Mouse (Mus musculus) CH12.LX (cell line): ENCODE measurements around the gene Sned1.

ENCODE experiments used
- POLR2A ChIP-seq: IDR thresholded peaks from 2 replicates; pipeline ENCODE4 v1.6.1; 2011; ENCODE audit warnings: low read depth, mild to moderate bottlenecking, improper control_type of control experiment, low read length
- TCF12 ChIP-seq: IDR thresholded peaks from 2 replicates; pipeline ENCODE4 v1.6.1; 2014; ENCODE audit warnings: low read depth, mild to moderate bottlenecking, inconsistent platforms, low read length, improper control_type of control experiment
- ZMIZ1 ChIP-seq: IDR thresholded peaks from 2 replicates; pipeline ENCODE4 v1.6.1; 2012; ENCODE audit warnings: low read depth, mild to moderate bottlenecking, inconsistent platforms, low read length, improper control_type of control experiment

DNA sequence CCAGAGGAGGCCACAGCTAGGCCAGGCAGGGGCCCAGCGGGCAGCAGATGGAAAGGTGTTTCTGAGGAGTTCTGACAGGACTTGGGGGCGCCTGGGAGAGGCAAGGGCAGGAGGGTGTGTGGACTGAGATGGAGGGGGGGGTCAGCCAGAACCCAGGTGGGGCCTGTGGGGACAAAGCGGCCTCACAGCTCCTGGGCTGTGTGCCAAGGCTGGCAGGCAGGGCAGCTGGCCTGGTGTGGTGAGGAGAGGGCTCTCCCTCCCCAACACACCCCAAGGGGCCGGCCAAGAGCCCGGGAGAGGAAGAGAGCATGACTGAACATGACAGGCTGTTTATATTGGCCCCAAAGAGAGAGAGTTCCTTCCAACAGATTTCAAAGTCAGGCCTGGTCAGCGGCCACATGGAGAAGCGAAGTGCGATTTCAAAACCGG is 25.4 kb upstream of the Sned1 start:
- TF ChIP-seq TCF12 (no peak), ZMIZ1 (no peak), POLR2A (no peak)
